Mouse (Mus musculus) limb, embryonic 11.5 days (tissue): ENCODE data around the gene Idh2. TPM values are rescaled to one million over a fixed set of nuclear protein-coding genes. Genes with fewer than 3 reads are reported as not detected.

Source experiments
- ATAC-seq: fragments of 200-750 bp; cut with Nextera tagmentation; 2 replicates; pipeline ENCODE4 v1.8.0; 2017; ENCODE audit warnings: low read depth; ENCODE audit not compliant: insufficient number of reproducible peaks, low FRiP score, low TSS enrichment
- DNase-seq: peaks from one replicate; pipeline ENCODE4 v3.0.0-alpha.2; 2015; ENCODE audit warnings: low spot score
- H3K27ac ChIP-seq: fragments of 300-500 bp; sonication (generic); replicated peaks from 2 replicates; pipeline ENCODE4 v1.5.1; 2014; ENCODE audit warnings: low read depth, mild to moderate bottlenecking, low read length
- H3K27me3 ChIP-seq: fragments of 300-500 bp; sonication (generic); 2 replicates; pipeline ENCODE4 v1.6.1; 2014; ENCODE audit warnings: mild to moderate bottlenecking, low read length, mixed read lengths; ENCODE audit not compliant: control insufficient read depth, insufficient read depth
- H3K36me3 ChIP-seq: fragments of 300-500 bp; sonication (generic); 2 replicates; pipeline ENCODE4 v1.6.1; 2014; ENCODE audit warnings: mild to moderate bottlenecking, low read length, moderate library complexity, mixed read lengths; ENCODE audit not compliant: control insufficient read depth, insufficient read depth
- H3K4me1 ChIP-seq: fragments of 300-500 bp; sonication (generic); 2 replicates; pipeline ENCODE4 v1.6.1; 2014; ENCODE audit warnings: low read length, mixed read lengths; ENCODE audit not compliant: control insufficient read depth, insufficient read depth
- H3K4me2 ChIP-seq: fragments of 300-500 bp; sonication (generic); 2 replicates; pipeline ENCODE4 v1.6.1; 2014; ENCODE audit warnings: low read depth, mild to moderate bottlenecking, moderate library complexity; ENCODE audit not compliant: severe bottlenecking
- H3K4me3 ChIP-seq: fragments of 300-500 bp; sonication (generic); 2 replicates; pipeline ENCODE4 v1.5.1; 2014; ENCODE audit warnings: low read depth, low read length
- H3K9ac ChIP-seq: fragments of 300-500 bp; sonication (generic); 2 replicates; pipeline ENCODE4 v1.6.1; 2014; ENCODE audit warnings: mild to moderate bottlenecking, low read length
- H3K9me3 ChIP-seq: fragments of 300-500 bp; sonication (generic); 2 replicates; pipeline ENCODE4 v1.6.1; 2016; ENCODE audit warnings: low read length; ENCODE audit not compliant: control insufficient read depth
- WGBS: fragments of 180-500 bp; shearing (Covaris S2); extraction: QIAGEN DNeasy Blood & Tissue Kit; methylation state at CpG from one replicate; pipeline ENCODE4 v1.1.7; 2014; 5-methylcytosine and 5-hydroxymethylcytosine counted together
- polyA plus RNA-seq: library from polyadenylated mRNA; unstranded; fragments of >200 nt; fragmentation: Nextera tagmentation; extraction: Ambion mirVana; gene quantifications from 2 replicates; pipeline ENCODE4 v1.2.1, GENCODE M21; 2014

Gene Idh2
- polyA plus RNA-seq, 1 experiment from 2014 or later: 555 TPM

GRCm38 (mm10) chr7:80074921-80075441 is 40.2 kb downstream of the Idh2 start:
- ATAC-seq: no peak
- Histone ChIP-seq H3K9me3 (no peaks in the 10 kb centered on the region), H3K4me1 (peaks cover 40% of the 10 kb centered on the region), H3K27ac (0 out of 2 replicates have a peak overlapping the region, but pooled peaks have one; percentile 30), H3K9ac (no peak overlapping the region), H3K4me2 (0 out of 2 replicates have a peak overlapping the region, but pooled peaks have one; percentile 4), H3K4me3 (no peak overlapping the region), H3K36me3 (no peaks in the 10 kb centered on the region), H3K27me3 (no peaks in the 10 kb centered on the region)
- WGBS: 58% methylated on average over 5 of the region's 5 CpGs
- no peak for DNase-seq

DNA sequence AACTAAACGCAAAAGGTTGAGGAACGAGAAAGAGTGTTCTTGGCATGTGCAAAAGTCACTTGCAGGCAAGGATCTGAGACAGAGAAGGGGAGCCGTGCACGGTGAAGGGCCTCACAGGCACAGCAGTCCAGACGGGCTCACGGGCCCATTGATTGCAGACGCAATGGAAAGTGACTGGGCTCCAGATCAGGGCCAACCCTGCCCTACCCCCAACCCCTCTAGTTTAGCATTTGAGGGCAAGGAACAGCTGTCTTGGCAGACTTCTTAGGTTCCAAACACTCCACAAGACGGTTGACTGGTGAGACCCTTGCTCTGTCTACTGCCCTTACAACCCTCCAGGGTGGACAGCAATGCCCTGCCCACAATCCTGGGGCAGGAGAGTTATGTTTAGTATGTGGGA is 41.7 kb downstream of the Idh2 start:
- no peak overlapping the region for H3K4me2 ChIP-seq
- ATAC-seq (no peak), DNase-seq (no peak)
- WGBS: 83% methylated on average over 8 of the region's 8 CpGs
- no peak overlapping the region for H3K27ac ChIP-seq
- H3K9ac ChIP-seq: no peak overlapping the region
- H3K4me1 ChIP-seq: peaks cover 36% of the 10 kb centered on the region
- H3K27me3 ChIP-seq: no peaks in the 10 kb centered on the region
- H3K9me3 ChIP-seq: no peaks in the 10 kb centered on the region
- H3K4me3 ChIP-seq: no peak overlapping the region
- no peaks in the 10 kb centered on the region for H3K36me3 ChIP-seq

- H3K9me3 ChIP-seq: no peaks in the 10 kb centered on the region
- no peak overlapping the region for H3K9ac ChIP-seq
- H3K27ac ChIP-seq: no peak overlapping the region
- ATAC-seq: no peak
- H3K4me3 ChIP-seq: no peak overlapping the region
- H3K4me2 ChIP-seq: no peak overlapping the region
- peaks cover 33% of the 10 kb centered on the region for H3K4me1 ChIP-seq
- WGBS: 74% methylated on average over 6 of the region's 6 CpGs
- no peaks in the 10 kb centered on the region for H3K27me3 ChIP-seq
- H3K36me3 ChIP-seq: no peaks in the 10 kb centered on the region
- DNase-seq: no peak
These were observed 42.9 kb downstream of the Idh2 start for GRCm38 (mm10) chr7:80072297-80072696.

GRCm38 (mm10) chr7:80071209-80071608 is 44.0 kb downstream of the Idh2 start:
- Histone ChIP-seq H3K36me3 (no peaks in the 10 kb centered on the region), H3K4me1 (peaks cover 22% of the 10 kb centered on the region), H3K4me3 (no peak overlapping the region), H3K27ac (no peak overlapping the region), H3K4me2 (no peak overlapping the region), H3K27me3 (no peaks in the 10 kb centered on the region), H3K9ac (no peak overlapping the region), H3K9me3 (no peaks in the 10 kb centered on the region)
- ATAC-seq (no peak), DNase-seq (no peak)
- 87% methylated on average over 9 of the region's 9 CpGs for WGBS

GRCm38 (mm10) chr7:80069615-80070327 is 45.4 kb downstream of the Idh2 start:
- ATAC-seq: no peak
- H3K9me3 ChIP-seq: no peaks in the 10 kb centered on the region
- H3K36me3 ChIP-seq: no peaks in the 10 kb centered on the region
- WGBS: 19% methylated on average over 13 of the region's 13 CpGs
- no peak overlapping the region for H3K4me3 ChIP-seq
- no peak overlapping the region for H3K27ac ChIP-seq
- no peak for DNase-seq
- no peak overlapping the region for H3K9ac ChIP-seq
- H3K4me2 ChIP-seq: no peak overlapping the region
- H3K4me1 ChIP-seq: peaks cover 8% of the 10 kb centered on the region; the same call in 1 of the 2 replicates
- H3K27me3 ChIP-seq: no peaks in the 10 kb centered on the region

DNA sequence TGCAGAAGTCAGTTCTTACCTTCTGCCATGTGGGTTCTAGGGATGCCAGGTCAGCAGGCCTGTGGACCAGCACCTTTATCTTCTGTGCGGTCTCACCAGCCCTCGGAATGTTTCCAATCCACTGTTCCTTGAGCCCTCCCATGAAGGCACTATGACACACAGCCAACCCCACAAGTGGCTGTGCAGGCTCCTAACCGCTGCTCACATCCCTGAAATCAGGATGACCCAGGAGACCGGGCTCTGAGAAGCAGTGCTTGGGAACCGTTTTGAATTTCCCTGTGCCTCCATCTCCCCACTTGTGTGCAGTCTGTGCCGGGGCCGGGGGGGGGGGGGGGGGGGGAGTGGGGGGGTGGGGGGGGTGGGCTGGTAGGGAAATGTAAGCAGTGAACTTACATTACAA is 46.9 kb downstream of the Idh2 start:
- no peaks in the 10 kb centered on the region for H3K27me3 ChIP-seq
- WGBS: 67% methylated on average over 7 of the region's 7 CpGs
- H3K9ac ChIP-seq: no peak overlapping the region
- no peaks in the 10 kb centered on the region for H3K36me3 ChIP-seq
- no peak for DNase-seq
- H3K4me3 ChIP-seq: no peak overlapping the region
- H3K9me3 ChIP-seq: no peaks in the 10 kb centered on the region
- no peak overlapping the region for H3K27ac ChIP-seq
- no peak for ATAC-seq
- H3K4me1 ChIP-seq: peaks cover 6% of the 10 kb centered on the region; the same call in 1 of the 2 replicates
- no peak overlapping the region for H3K4me2 ChIP-seq

DNA sequence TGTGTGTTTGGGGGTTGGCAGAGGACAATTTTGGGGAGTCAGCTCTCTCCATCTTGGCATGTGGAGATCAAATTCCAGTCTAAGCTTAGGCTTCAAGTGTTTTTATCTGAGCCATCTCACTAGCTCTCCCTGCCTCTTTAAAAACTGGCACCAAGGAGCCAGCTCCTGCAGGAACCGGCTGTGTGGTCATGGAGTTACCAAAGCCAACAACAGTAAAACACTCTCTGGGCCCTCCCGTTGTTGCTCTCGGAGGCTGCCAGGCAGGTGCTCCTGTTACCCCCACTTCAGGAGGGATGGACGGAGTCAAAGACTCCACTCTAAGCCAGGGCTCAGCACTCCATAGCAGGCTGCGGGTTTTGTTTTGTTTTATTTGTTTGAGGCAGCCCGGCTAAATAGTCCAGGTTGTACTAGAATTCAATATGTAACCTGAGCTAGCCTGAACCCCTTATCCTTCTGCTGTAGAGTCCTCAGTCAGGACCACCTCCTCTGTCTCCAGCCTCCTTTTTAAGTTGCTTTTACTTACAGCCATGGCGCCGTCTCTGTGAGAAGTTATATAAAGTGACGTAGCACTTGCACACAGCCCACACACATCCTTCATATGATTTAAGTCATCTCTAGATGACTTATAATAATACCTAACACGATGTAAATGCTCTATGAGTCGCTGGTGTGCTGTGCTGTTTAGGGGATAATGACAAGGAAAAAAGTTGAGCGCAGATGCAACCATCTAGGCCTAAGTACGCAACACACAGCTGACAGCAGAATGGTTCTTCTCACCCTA is 48.3 kb downstream of the Idh2 start:
- 78% methylated on average over 13 of the region's 13 CpGs for WGBS
- Histone ChIP-seq H3K9ac (no peak overlapping the region), H3K4me1 (peaks cover 4% of the 10 kb centered on the region; the same call in 1 of the 2 replicates), H3K4me3 (no peak overlapping the region), H3K27ac (no peak overlapping the region), H3K36me3 (no peaks in the 10 kb centered on the region), H3K4me2 (no peak overlapping the region), H3K27me3 (no peaks in the 10 kb centered on the region), H3K9me3 (no peaks in the 10 kb centered on the region)
- no peak for DNase-seq
- ATAC-seq: no peak

DNA sequence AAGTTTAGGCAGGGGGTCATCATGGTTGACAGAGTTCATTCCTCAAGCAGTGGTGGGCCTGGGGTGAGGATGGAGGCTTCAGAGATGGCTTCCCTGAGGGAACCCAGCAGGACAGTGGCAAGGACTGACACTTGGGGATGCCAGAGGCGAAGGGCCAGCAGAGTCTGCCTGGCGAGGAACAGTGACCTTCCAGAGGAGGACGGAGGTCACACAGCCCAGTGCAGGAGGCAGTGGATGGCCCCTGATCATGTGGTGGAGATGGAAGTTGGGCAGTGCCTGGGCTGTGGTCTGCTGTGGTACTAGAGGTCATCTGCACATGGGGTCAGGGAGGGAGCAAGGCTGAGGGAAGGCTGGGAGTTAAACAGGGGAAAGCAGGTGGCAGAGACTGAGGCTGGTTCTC is 49.9 kb downstream of the Idh2 start:
- no peak overlapping the region for H3K4me2 ChIP-seq
- H3K9ac ChIP-seq: no peak overlapping the region
- 94% methylated on average over 3 of the region's 3 CpGs for WGBS
- no peaks in the 10 kb centered on the region for H3K9me3 ChIP-seq
- H3K4me3 ChIP-seq: no peak overlapping the region
- no peaks in the 10 kb centered on the region for H3K27me3 ChIP-seq
- ATAC-seq: no peak
- no peak for DNase-seq
- peaks cover 2% of the 10 kb centered on the region; the same call in 1 of the 2 replicates for H3K4me1 ChIP-seq
- no peak overlapping the region for H3K27ac ChIP-seq
- H3K36me3 ChIP-seq: no peaks in the 10 kb centered on the region
